Mouse (Mus musculus): ENCODE measurements around the gene Nhlrc1.

DNA sequence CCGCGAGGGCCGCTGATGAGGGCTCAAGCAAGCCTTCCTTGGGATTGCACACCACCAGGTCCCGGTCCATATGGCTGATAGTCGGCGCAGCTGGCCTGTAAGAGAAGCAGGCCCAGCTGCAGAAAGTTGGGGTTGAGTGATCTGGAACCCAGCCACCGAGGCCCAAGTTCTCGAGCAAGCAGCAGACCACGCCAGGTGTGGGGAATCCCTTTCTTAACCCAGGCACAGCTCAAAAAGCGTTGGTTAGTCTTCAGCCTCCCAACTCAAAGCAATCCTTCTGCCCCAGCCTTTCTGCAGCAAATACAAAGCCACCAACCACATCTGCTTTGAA lies 29.9 kb upstream of the Nhlrc1 start, which contains the start of gene Tpmt:
- no peak for TF ChIP-seq POLR2A (IDR thresholded peaks at IDR 0.05; ENCODE audit: extremely low read depth, insufficient read depth, low read length)
- no peak for TF ChIP-seq CTCF (IDR thresholded peaks at IDR 0.05; ENCODE audit: extremely low read depth, insufficient read depth, low read length)
